ENCODE assay signal across 8 mouse cellular contexts in genomic region chr3:52940832-52941468, GRCm38 (mm10).
A peak's percentile ranks its signal among the peaks of the same experiment; 100 is the strongest.
DNase-seq lines count a peak whose midpoint lies in the region.

No protein-coding gene starts in this region.

- peak; percentile 29 to 69 for DNase-seq in adrenal gland, adult (ENCODE audit: inconsistent age in 2 of 2, low spot score in 1 of 2)
- no peak for DNase-seq in adrenal gland, postnatal 4 days (ENCODE audit: low spot score in 2 of 2)
- DNase-seq in ovary, adult 18-20 months (ENCODE audit: low spot score), result peak; percentile 24
- no peak for DNase-seq in ovary, postnatal 10 days (ENCODE audit: low spot score)
- peak; percentile 53 for DNase-seq in gastrocnemius, postnatal 14 days
- peak; percentile 23 for DNase-seq in layer of hippocampus, adult 9-11 months
- DNase-seq in right cerebral cortex, postnatal 4 days, result peak; percentile 56
- DNase-seq in thymus, adult 18-20 months, result no peak

- intact Hi-C loops in gastrocnemius, postnatal 14 days (cut with DNase I; ENCODE audit: low total_unique reads), result no loop called here

Comparison
In these comparisons a context has a peak if more than half of its experiments do, and no peak if none do; other contexts are left out.
1. DNase-seq: peak in adrenal gland, adult (2 of 2), ovary, adult 18-20 months (single experiment), gastrocnemius, postnatal 14 days (single experiment), layer of hippocampus, adult 9-11 months (single experiment) and right cerebral cortex, postnatal 4 days (single experiment); none in adrenal gland, postnatal 4 days (0 of 2), ovary, postnatal 10 days (single experiment) and thymus, adult 18-20 months (0 of 2).